Mouse (Mus musculus) megakaryocyte, embryonic 14.5 days (primary cell): ENCODE data around the gene Smpd2. TPM values are rescaled to one million over a fixed set of nuclear protein-coding genes. Genes with fewer than 3 reads are reported as not detected.
A peak's percentile ranks its signal among the peaks of the same experiment; 100 is the strongest.

Source experiments
- H3K27me3 ChIP-seq: replicated peaks from 2 replicates; pipeline ENCODE3; 2012; ENCODE audit warnings: inconsistent platforms
- H3K36me3 ChIP-seq: replicated peaks from 2 replicates; pipeline ENCODE3; 2012; ENCODE audit warnings: low read length, inconsistent platforms, mixed read lengths
- H3K4me1 ChIP-seq: 2 replicates; pipeline ENCODE4 v1.6.1; 2012; ENCODE audit warnings: inconsistent platforms
- H3K4me3 ChIP-seq: replicated peaks from 2 replicates; pipeline ENCODE3; 2012; ENCODE audit warnings: moderate library complexity, mild to moderate bottlenecking, inconsistent platforms
- H3K9me3 ChIP-seq: 2 replicates; pipeline ENCODE4 v1.6.1; 2012; ENCODE audit warnings: inconsistent platforms
- FLI1 ChIP-seq: IDR thresholded peaks from 2 replicates; pipeline ENCODE4 v1.6.1; 2012; ENCODE audit warnings: low read length, inconsistent platforms, mixed read lengths
- GATA1 ChIP-seq: IDR thresholded peaks from 3 replicates; pipeline ENCODE4 v1.6.1; 2012; ENCODE audit warnings: mixed read lengths, low read length, inconsistent platforms, borderline replicate concordance
- polyA plus RNA-seq: library from polyadenylated mRNA; stranded (reverse); fragments of >175 nt; gene quantifications from 2 replicates; pipeline ENCODE4 v1.2.3, GENCODE M21; 2012; ENCODE audit warnings: low replicate concordance; ENCODE audit not compliant: insufficient read depth

Gene Smpd2
- polyA plus RNA-seq, 1 experiment, result 9.3 TPM

DNA sequence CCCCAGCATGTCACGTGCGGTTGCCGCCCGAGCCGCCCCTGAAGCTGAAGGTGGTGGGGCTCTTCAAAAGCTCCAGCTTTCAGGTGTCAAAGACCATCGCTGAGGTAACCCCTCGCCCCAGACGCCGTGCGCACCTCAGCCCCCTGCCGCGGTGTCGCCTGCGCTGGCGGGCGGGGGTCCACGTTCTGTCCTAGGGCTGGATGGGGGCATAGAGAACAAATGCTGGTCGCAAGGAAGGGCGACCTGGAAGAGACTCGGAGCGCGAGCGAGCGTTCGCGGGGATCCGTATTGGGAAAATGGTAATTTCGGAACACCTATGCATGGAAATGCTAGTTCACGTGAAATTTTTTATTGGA, 327 bp upstream of the Smpd2 start:
- peaks cover 38% of the 10 kb centered on the region for H3K4me1 ChIP-seq
- H3K9me3 ChIP-seq, result no peaks in the 10 kb centered on the region
- peaks cover 28% of the 10 kb centered on the region for H3K36me3 ChIP-seq
- H3K27me3 ChIP-seq, result peaks cover 49% of the 10 kb centered on the region
- peak overlapping the region; percentile 95 for H3K4me3 ChIP-seq
- TF ChIP-seq GATA1 (no peak), FLI1 (no peak)

DNA sequence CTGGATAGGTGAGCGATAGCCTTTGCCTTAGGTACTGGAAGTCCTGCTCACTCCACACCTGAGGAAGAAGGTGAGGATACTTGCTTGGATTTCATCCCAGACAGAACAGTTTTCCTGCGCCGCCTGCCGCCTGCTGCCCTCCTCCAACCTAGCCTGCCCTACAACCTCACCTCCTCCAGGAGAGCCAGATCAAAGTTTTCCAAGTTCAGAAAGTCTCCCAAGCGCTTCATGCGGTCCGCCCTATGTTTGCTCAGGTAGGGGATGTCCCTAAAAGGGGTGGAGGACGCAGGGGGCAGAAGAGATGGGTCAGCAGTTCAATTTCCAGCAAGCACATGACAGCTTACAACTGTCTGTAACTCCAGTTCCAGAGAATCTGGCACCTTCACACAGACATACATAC, 875 bp downstream of the Smpd2 start:
- Histone ChIP-seq H3K9me3 (no peaks in the 10 kb centered on the region), H3K36me3 (peaks cover 40% of the 10 kb centered on the region), H3K4me1 (peaks cover 38% of the 10 kb centered on the region), H3K27me3 (peaks cover 54% of the 10 kb centered on the region), H3K4me3 (peak overlapping the region; percentile 95)
- TF ChIP-seq GATA1 (no peak), FLI1 (no peak)

DNA sequence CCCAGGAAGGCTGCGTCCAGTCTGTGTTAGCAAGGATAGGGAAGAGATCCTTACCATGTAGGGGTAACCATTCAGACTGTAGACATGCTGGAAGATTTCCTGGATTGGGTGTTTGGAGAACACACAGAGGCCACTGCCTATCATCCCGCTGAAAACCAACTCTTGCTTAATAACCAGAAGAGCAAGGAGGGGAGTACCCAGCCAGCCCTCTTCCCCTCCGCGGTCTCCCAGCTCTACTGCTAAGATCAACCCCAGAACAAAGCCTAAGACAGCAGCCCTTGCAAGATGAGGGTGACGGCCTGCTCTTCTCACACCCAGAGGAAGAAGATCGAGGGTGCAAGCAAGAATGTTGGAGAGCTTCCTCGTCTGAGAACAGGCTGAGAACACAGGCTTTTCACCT, 1.3 kb downstream of the Smpd2 start:
- Histone ChIP-seq H3K9me3 (no peaks in the 10 kb centered on the region), H3K4me3 (peak overlapping the region; percentile 95), H3K36me3 (peaks cover 44% of the 10 kb centered on the region), H3K27me3 (peaks cover 55% of the 10 kb centered on the region), H3K4me1 (peaks cover 38% of the 10 kb centered on the region)
- TF ChIP-seq GATA1 (no peak), FLI1 (no peak)

DNA sequence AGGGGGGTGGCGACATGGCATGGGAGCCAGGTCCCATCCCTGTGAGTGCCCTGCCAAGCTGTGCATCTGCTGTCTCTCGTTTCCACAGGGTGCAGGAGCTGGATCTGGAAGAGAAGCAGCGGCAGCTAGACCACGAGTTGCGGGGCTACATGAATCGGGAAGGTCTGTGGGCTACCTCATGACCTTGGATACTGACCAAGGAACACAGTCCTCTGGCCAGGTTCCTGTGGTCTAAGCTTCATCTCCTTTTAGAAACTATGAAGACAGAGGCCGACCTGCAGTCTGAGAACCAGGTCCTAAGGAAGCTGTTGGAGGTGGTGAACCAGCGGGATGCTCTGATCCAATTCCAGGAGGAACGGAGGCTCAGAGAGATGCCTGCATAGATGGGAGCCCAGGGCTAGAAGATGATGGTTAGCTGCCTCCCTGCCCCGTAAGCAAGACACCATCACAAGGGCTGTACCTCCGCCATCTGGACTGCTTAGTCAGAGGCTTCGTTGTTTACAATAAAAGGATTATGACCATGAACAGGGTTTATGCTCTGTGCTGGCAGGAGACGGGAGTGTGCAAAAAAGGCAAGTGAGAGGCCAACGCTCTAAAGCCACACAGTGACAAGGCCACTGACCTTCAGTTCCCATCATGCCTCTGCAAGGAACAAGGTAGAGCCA, 3.5 kb downstream of the Smpd2 start:
- Histone ChIP-seq H3K36me3 (peaks cover 67% of the 10 kb centered on the region), H3K27me3 (peaks cover 77% of the 10 kb centered on the region), H3K4me3 (no peak overlapping the region), H3K4me1 (peaks cover 43% of the 10 kb centered on the region), H3K9me3 (no peaks in the 10 kb centered on the region)
- TF ChIP-seq GATA1 (no peak), FLI1 (no peak)

DNA sequence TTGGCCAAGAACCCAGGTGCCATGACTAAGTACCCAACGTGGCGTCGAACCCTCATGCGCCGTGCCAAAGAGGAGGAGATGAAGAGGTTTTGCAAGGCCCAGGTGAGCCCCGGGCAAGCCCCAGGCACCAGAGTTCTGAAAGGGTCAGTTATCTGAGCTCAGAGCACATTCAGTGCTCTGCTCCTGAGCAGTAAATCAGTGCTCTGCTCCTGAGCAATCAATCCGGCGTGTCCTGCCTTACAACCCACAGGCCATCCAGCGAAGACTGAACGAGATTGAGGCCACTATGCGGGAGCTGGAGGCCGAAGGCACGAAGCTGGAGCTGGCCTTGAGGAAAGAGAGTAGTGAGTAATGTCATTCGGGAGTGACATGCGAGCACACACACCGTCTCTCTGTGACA, 4.4 kb downstream of the Smpd2 start:
- Histone ChIP-seq H3K4me1 (peaks cover 47% of the 10 kb centered on the region), H3K27me3 (peaks cover 84% of the 10 kb centered on the region), H3K4me3 (peak overlapping the region; percentile 46), H3K9me3 (no peaks in the 10 kb centered on the region), H3K36me3 (peaks cover 75% of the 10 kb centered on the region)
- TF ChIP-seq FLI1 (no peak), GATA1 (no peak)

DNA sequence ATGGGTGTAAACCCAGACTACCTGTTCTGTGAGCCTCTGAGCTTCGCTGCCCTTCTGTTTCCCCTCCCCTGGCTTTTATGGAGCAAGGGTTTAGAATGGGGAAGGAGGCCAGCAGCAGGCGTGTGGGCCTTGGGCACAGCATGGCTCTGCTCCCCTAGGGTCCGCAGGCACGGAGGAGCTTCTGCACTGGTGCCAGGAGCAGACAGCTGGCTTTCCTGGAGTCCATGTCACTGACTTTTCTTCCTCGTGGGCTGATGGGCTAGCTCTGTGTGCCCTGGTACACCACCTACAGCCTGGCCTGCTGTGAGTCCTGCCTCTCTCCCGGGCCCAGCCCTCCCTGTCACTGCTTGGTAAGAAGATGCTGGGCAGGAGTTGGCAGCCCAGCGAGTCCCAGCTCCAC, 7.7 kb downstream of the Smpd2 start:
- Histone ChIP-seq H3K9me3 (no peaks in the 10 kb centered on the region), H3K36me3 (peaks cover 87% of the 10 kb centered on the region), H3K27me3 (peaks cover 84% of the 10 kb centered on the region), H3K4me1 (peaks cover 38% of the 10 kb centered on the region), H3K4me3 (no peak overlapping the region)
- TF ChIP-seq FLI1 (no peak), GATA1 (no peak)

DNA sequence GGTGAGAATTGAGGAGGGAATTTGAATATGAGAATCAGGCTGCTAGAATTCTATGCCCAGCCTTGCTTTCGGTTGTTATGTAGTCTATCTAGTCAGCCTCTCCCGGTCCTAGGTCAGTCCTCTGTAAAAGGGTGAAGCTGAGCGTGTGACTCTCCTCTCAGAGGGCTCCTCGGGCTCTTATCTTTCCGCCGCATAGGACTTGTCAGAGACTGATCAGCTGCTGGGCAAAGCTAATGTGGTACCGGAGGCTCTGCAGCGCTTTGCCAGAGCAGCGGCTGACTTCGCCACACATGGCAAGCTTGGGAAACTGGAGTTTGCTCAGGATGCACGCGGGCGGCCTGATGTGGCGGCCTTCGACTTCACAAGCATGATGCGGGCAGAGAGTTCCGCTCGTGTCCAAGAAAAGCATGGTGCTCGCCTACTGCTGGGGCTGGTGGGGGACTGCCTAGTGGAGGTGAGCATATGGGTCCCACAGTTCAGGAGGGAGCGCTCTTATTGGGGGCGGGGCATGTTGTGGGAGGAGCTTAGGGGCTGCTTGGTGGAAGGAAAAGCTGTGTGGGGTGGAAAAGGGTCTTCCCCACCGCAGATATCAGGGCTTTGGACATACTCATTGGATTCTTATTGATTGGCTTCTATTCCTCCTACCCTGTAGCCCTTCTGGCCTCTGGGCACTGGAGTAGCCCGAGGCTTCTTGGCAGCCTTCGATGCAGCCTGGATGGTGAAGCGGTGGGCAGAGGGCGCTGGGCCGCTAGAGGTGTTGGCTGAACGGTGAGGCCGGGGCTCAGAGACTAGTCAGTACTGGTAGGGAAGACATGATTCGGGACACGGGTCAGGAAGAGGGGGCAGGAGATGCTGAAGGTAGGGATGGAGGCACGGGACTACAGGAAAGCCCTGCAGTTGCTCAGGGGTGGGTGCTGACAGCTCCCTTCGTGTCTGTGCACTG, 9.0 kb downstream of the Smpd2 start:
- TF ChIP-seq FLI1, result no peak
- TF ChIP-seq GATA1, result no peak
- Histone ChIP-seq H3K4me1 (peaks cover 47% of the 10 kb centered on the region), H3K4me3 (no peak overlapping the region), H3K36me3 (peaks cover 75% of the 10 kb centered on the region), H3K9me3 (no peaks in the 10 kb centered on the region), H3K27me3 (peaks cover 75% of the 10 kb centered on the region)

DNA sequence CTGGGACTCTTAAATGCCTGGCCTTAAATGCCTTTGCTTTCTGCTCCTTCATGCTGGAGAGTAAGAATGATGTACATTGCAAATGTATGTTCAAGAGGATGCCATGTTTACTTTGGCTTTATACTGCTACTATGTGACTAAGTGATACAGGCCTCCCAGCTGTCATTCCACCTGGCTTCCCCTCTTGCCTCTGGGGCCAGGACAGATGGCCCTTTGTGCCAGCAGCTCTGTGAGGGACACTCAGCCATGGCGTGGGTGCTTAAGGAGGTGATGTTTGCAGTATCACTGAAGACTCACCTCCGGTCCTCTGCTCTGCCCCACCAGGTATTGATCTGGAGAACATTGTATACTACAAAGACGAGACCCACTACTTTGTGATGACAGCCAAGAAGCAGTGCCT, 10.2 kb downstream of the Smpd2 start:
- H3K9me3 ChIP-seq, result no peaks in the 10 kb centered on the region
- peaks cover 56% of the 10 kb centered on the region for H3K4me1 ChIP-seq
- peaks cover 63% of the 10 kb centered on the region for H3K36me3 ChIP-seq
- no peak for TF ChIP-seq GATA1
- no peak for TF ChIP-seq FLI1
- H3K27me3 ChIP-seq, result peaks cover 67% of the 10 kb centered on the region
- H3K4me3 ChIP-seq, result no peak overlapping the region

DNA sequence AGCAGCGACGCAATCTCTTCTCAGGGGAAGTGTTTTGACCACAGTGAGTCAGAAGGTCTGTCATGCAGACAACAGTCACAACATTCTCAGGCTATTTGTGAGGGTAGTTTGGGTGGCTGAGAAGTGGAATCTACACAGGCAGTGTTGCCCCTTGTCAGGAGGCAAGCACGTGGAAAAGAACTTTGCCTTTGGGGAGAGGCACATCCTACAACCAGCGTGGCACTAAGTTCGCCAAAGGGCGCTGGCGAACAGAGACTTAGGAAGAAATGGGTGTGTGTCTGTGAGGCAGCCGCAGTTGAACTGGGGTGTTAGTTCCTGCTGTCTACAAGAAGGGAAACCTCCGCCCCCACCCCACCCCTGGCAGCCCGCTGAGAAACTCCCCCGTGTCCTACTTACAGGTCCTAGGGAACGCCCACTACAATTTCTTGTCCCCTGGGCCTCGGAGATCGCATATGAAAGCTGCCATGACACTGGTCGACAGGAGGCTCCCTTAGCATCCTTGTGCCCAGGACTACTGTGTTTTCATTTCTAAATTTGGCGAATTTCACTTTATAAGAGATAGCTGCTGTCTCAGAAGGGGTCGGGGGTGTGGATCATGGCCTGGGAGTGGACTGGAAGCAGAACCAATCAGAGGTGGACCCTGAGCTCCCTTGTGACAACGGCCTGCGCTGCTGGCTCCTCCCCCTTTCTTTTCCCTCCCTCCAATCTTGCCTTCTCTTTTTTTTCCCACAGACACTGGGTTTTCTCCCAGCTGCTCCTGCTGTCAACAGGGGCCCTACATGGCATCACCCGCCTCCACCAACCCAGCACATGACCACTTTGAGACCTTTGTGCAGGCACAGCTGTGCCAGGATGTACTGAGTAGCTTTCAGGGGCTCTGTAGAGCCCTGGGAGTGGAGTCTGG, 12.6 kb downstream of the Smpd2 start:
- Histone ChIP-seq H3K36me3 (peaks cover 39% of the 10 kb centered on the region), H3K4me3 (peak overlapping the region; percentile 92), H3K4me1 (peaks cover 76% of the 10 kb centered on the region), H3K27me3 (peaks cover 43% of the 10 kb centered on the region), H3K9me3 (no peaks in the 10 kb centered on the region)
- TF ChIP-seq GATA1 (peak; percentile 13; the same call in 1 of the 3 replicates), FLI1 (no peak)
